Mouse (Mus musculus) midbrain, embryonic 12.5 days (tissue): Measurements from ENCODE around the gene Prcp. TPM values are rescaled to one million over a fixed set of nuclear protein-coding genes. Genes with fewer than 3 reads are reported as not detected.

Experiments
- ATAC-seq: fragments of 200-750 bp; cut with Nextera tagmentation; 2 replicates; pipeline ENCODE4 v1.8.0; 2017; ENCODE audit warnings: low read depth, moderate TSS enrichment, moderate library complexity; ENCODE audit not compliant: low FRiP score
- H3K27ac ChIP-seq: fragments of 300-500 bp; sonication (generic); replicated peaks from 2 replicates; pipeline ENCODE4 v1.5.1; 2016; ENCODE audit warnings: mild to moderate bottlenecking
- H3K27me3 ChIP-seq: fragments of 300-500 bp; sonication (generic); 2 replicates; pipeline ENCODE4 v1.6.1; 2016; ENCODE audit warnings: mild to moderate bottlenecking
- H3K36me3 ChIP-seq: fragments of 300-500 bp; sonication (generic); 2 replicates; pipeline ENCODE4 v1.6.1; 2016
- H3K4me1 ChIP-seq: fragments of 300-500 bp; sonication (generic); 2 replicates; pipeline ENCODE4 v1.6.1; 2016
- H3K4me2 ChIP-seq: fragments of 300-500 bp; sonication (generic); replicated peaks from 2 replicates; pipeline ENCODE4 v1.6.1; 2016; ENCODE audit warnings: mild to moderate bottlenecking, moderate library complexity
- H3K4me3 ChIP-seq: fragments of 300-500 bp; sonication (generic); 2 replicates; pipeline ENCODE4 v1.5.1; 2016; ENCODE audit warnings: mild to moderate bottlenecking
- H3K9ac ChIP-seq: fragments of 300-500 bp; sonication (generic); replicated peaks from 2 replicates; pipeline ENCODE4 v1.6.1; 2016; ENCODE audit warnings: mild to moderate bottlenecking, moderate library complexity
- H3K9me3 ChIP-seq: fragments of 300-500 bp; sonication (generic); 2 replicates; pipeline ENCODE4 v1.6.1; 2016; ENCODE audit warnings: mild to moderate bottlenecking
- WGBS: fragments of 180-500 bp; shearing (Covaris S2); methylation state at CpG from one replicate; pipeline ENCODE4 v1.1.7; 2016; 5-methylcytosine and 5-hydroxymethylcytosine counted together
- polyA plus RNA-seq: library from polyadenylated mRNA; unstranded; fragments of >200 nt; fragmentation: Nextera tagmentation; extraction: Ambion mirVana; gene quantifications from 2 replicates; pipeline ENCODE4 v1.2.1, GENCODE M21; 2016

Gene Prcp
- polyA plus RNA-seq, 1 experiment from 2014 or later, result 20.7 TPM

GRCm38 (mm10) chr7:92874761-92875408 lies 615 bp downstream of the Prcp start:
- no peaks in the 10 kb centered on the region for H3K36me3 ChIP-seq
- peak; percentile 90 for ATAC-seq
- H3K27ac ChIP-seq, result peak overlapping the region; percentile 96
- H3K9ac ChIP-seq, result peak overlapping the region; percentile 75
- H3K4me3 ChIP-seq, result peak overlapping the region; percentile 58
- no peaks in the 10 kb centered on the region for H3K9me3 ChIP-seq
- H3K4me1 ChIP-seq, result peaks cover 16% of the 10 kb centered on the region
- 1% methylated on average over 29 of the region's 29 CpGs for WGBS
- H3K4me2 ChIP-seq, result peak overlapping the region; percentile 70
- H3K27me3 ChIP-seq, result no peaks in the 10 kb centered on the region

GRCm38 (mm10) chr7:92876066-92876465 lies 1.8 kb downstream of the Prcp start:
- peaks cover 16% of the 10 kb centered on the region for H3K4me1 ChIP-seq
- no peaks in the 10 kb centered on the region for H3K27me3 ChIP-seq
- no peak overlapping the region for H3K27ac ChIP-seq
- H3K4me3 ChIP-seq, result peak overlapping the region; percentile 58
- ATAC-seq, result no peak
- H3K4me2 ChIP-seq, result peak overlapping the region; percentile 70
- no peaks in the 10 kb centered on the region for H3K36me3 ChIP-seq
- 47% methylated on average over 3 of the region's 3 CpGs for WGBS
- no peak overlapping the region for H3K9ac ChIP-seq
- no peaks in the 10 kb centered on the region for H3K9me3 ChIP-seq

- no peaks in the 10 kb centered on the region for H3K36me3 ChIP-seq
- H3K9me3 ChIP-seq, result no peaks in the 10 kb centered on the region
- peak overlapping the region; percentile 11; the same call in 1 of the 2 replicates for H3K9ac ChIP-seq
- no peak for ATAC-seq
- H3K27ac ChIP-seq, result no peak overlapping the region
- peak overlapping the region; percentile 21 for H3K4me2 ChIP-seq
- H3K27me3 ChIP-seq, result no peaks in the 10 kb centered on the region
- H3K4me3 ChIP-seq, result peak overlapping the region; percentile 13; the same call in 1 of the 2 replicates
- WGBS, result 55% methylated on average over 7 of the region's 7 CpGs
- H3K4me1 ChIP-seq, result peaks cover 16% of the 10 kb centered on the region
These were observed 2.3 kb downstream of the Prcp start for GRCm38 (mm10) chr7:92876538-92876937.

DNA sequence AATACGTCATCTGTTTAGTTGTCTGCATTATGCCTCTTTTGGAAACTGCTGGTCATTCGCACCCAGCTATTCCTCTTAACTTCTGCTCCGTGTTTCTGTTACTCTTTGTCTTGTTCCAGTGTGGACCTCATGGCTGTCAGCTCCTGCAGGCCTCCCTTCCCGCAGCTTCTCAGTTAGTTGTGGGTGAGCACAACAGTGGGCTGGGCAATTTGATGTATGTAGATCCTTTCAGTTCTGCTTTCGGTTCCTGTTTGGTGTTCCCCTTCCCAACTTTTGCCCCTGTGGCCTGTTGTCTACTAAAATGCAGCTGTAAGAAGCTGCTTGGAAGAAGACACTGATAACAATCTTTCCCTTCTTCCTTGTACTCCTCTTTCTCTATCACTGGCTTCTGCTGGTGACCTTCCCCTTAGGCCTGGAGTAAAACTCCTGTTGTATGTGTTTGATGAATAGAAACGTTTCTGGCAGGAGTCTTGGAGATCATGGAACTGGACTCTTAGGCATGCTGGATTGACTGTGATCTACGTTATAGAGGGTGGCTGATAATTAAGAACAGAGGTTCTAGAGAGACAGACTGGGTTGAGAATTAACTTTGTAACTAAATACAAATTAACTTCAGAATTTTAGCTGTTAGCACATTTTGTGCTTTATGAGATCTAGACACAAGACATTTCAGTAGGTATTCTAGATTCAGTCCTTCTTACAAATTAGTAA lies 4.5 kb downstream of the Prcp start:
- H3K4me2 ChIP-seq, result no peak overlapping the region
- H3K4me3 ChIP-seq, result no peak overlapping the region
- H3K27me3 ChIP-seq, result no peaks in the 10 kb centered on the region
- H3K4me1 ChIP-seq, result peaks cover 9% of the 10 kb centered on the region
- no peak overlapping the region for H3K9ac ChIP-seq
- H3K27ac ChIP-seq, result no peak overlapping the region
- no peaks in the 10 kb centered on the region for H3K9me3 ChIP-seq
- WGBS, result 87% methylated on average over 7 of the region's 7 CpGs
- H3K36me3 ChIP-seq, result no peaks in the 10 kb centered on the region
- ATAC-seq, result no peak

DNA sequence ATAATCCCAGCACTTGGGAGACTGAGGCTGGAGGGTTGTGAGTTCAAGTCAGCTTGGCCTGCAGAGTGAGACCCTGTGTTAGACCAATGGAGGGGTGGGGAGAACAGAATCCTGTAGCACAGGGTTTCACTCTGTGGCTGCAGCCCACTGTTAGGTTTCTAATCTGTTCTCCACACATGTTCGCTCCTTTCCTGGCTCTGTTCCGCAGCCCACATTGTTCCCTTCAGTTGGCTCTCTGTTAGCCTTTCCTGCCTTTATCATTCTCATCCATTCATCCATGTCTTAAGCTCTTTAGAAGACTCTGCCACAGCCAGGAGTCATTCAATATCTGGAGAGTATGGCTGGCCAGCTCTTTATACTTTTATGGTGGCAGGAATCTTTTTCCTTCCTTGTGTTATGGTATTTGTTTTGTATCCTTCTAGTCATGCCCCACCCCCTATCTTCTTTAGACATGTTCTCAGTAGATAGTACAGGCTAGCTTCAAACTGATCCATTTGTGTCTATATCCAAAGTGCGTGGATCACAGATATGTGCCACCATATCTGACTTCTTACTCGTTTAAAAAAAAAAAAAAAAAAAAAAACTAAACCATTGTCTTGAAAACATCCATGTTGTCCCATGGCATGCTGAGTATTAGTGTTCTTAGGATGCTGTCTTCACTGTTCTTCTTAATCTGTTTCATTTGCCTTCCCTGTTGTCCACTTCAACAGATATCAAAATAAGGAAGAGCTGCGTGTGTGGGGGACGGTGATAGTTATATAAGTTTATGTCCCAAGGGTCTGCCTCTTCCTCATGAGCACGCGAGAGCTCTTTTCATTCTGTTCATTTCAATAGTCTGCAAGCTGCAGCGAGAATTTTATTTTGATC lies 9.8 kb downstream of the Prcp start:
- H3K4me1 ChIP-seq, result no peaks in the 10 kb centered on the region
- no peak overlapping the region for H3K27ac ChIP-seq
- no peak overlapping the region for H3K4me2 ChIP-seq
- H3K4me3 ChIP-seq, result no peak overlapping the region
- H3K36me3 ChIP-seq, result no peaks in the 10 kb centered on the region
- no peak overlapping the region for H3K9ac ChIP-seq
- WGBS, result 84% methylated on average over 9 of the region's 9 CpGs
- H3K9me3 ChIP-seq, result no peaks in the 10 kb centered on the region
- no peaks in the 10 kb centered on the region for H3K27me3 ChIP-seq
- no peak for ATAC-seq

DNA sequence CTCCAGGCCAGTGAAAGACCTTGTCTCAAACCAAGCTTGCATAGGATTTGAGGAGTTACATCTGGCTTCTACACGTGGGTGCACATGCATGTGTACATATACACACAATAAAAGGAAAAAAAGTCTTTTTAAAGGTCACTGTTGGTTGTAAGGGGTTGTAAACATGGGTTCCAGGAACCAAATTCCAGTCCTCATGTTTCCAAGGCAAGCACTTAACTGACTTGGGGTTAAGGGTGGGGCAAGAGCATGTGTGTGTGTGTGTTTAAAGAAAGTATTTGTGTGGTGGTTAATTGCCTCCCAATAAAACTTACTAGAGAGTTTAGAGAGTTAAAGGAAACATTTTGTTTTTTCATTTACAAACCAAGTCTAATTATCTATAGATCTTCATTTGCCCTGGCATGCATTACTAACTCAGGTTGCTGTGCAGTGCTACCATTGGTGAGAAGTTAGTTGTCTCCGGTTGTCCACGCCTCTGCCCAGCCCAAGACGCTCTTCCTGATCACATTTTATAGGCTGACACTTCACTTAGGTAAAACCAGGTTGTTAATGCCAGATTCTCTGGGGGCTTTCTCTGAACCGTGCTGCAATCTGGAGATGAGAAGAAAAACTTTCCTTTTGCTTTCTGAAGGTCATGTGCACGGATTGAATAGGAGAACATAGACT lies 10.9 kb downstream of the Prcp start:
- H3K9me3 ChIP-seq, result no peaks in the 10 kb centered on the region
- no peaks in the 10 kb centered on the region for H3K27me3 ChIP-seq
- no peak overlapping the region for H3K4me2 ChIP-seq
- ATAC-seq, result no peak
- H3K36me3 ChIP-seq, result no peaks in the 10 kb centered on the region
- 89% methylated on average over 6 of the region's 6 CpGs for WGBS
- H3K9ac ChIP-seq, result no peak overlapping the region
- H3K4me3 ChIP-seq, result no peak overlapping the region
- no peaks in the 10 kb centered on the region for H3K4me1 ChIP-seq
- H3K27ac ChIP-seq, result no peak overlapping the region

- no peak overlapping the region for H3K4me3 ChIP-seq
- no peaks in the 10 kb centered on the region for H3K27me3 ChIP-seq
- no peaks in the 10 kb centered on the region for H3K9me3 ChIP-seq
- ATAC-seq, result no peak
- H3K36me3 ChIP-seq, result no peaks in the 10 kb centered on the region
- 90% methylated on average over 7 of the region's 7 CpGs for WGBS
- no peak overlapping the region for H3K27ac ChIP-seq
- H3K9ac ChIP-seq, result no peak overlapping the region
- no peaks in the 10 kb centered on the region; the same call in 1 of the 2 replicates for H3K4me1 ChIP-seq
- no peak overlapping the region for H3K4me2 ChIP-seq
These were observed 12.5 kb downstream of the Prcp start for GRCm38 (mm10) chr7:92886801-92887200.

DNA sequence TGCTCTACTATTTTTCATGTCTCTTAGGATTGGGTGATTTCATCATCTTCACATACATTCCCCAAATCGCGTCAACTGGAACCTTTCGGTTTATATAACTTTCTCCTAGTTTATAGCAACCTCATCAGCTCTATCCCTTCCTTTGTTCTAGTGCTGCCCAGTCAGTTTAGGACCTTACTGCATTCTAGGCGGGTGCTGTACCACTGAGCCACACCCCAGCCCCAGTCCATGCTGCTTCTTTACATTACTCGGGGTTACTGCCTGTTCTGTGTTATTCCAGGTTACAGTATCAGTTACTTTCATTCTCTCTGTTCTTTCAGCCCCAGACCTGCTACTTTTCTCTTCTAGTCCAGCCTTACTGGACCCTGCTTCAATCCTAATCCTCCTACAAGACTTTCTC lies 13.0 kb downstream of the Prcp start:
- no peaks in the 10 kb centered on the region for H3K36me3 ChIP-seq
- H3K4me1 ChIP-seq, result no peaks in the 10 kb centered on the region; the same call in 1 of the 2 replicates
- no peak overlapping the region for H3K4me3 ChIP-seq
- H3K27me3 ChIP-seq, result no peaks in the 10 kb centered on the region
- no peaks in the 10 kb centered on the region for H3K9me3 ChIP-seq
- no peak overlapping the region for H3K27ac ChIP-seq
- H3K4me2 ChIP-seq, result no peak overlapping the region
- WGBS, result 95% methylated on average over 5 of the region's 5 CpGs
- no peak for ATAC-seq
- no peak overlapping the region for H3K9ac ChIP-seq

GRCm38 (mm10) chr7:92890211-92890610 lies 15.9 kb downstream of the Prcp start:
- H3K4me3 ChIP-seq, result no peak overlapping the region
- no peaks in the 10 kb centered on the region for H3K9me3 ChIP-seq
- no peaks in the 10 kb centered on the region; the same call in 1 of the 2 replicates for H3K4me1 ChIP-seq
- H3K27ac ChIP-seq, result no peak overlapping the region
- H3K4me2 ChIP-seq, result no peak overlapping the region
- H3K27me3 ChIP-seq, result no peaks in the 10 kb centered on the region
- WGBS, result 70% methylated on average over 1 of the region's 1 CpGs
- H3K36me3 ChIP-seq, result no peaks in the 10 kb centered on the region
- no peak overlapping the region for H3K9ac ChIP-seq
- ATAC-seq, result no peak

DNA sequence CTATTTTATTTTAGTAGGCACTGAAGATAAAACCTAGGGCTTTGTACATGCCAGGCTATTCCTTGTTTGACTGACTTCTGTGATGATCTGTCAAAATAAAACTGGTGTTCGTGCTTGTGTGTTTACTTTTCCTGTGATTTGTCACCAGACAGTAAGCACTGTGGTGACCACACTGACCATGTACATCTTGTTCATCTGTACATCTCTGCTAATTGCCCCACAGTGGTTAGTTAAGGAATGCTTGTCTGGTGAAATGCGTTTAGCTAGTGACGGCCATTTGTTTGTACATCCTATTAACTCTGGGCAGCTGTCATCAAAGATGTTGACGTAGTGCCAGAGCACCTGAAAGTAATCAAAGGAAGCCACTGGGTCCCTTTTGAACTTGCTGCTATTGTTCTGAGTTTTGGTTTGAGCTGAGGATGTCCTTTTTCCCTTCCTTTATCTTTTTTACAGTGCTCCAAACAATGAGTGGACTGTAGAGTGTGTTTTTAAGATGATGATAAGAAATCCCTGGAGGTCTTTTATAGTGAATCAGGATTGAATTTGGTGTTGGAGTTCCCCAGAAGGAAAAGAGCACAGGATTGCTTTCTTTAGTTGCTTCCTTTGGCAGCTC lies 16.5 kb downstream of the Prcp start:
- Histone ChIP-seq H3K36me3 (no peaks in the 10 kb centered on the region), H3K27ac (no peak overlapping the region), H3K4me2 (no peak overlapping the region), H3K9ac (no peak overlapping the region), H3K27me3 (no peaks in the 10 kb centered on the region), H3K4me1 (no peaks in the 10 kb centered on the region; the same call in 1 of the 2 replicates), H3K4me3 (no peak overlapping the region), H3K9me3 (no peaks in the 10 kb centered on the region)
- ATAC-seq, result no peak
- WGBS, result 48% methylated on average over 4 of the region's 4 CpGs

DNA sequence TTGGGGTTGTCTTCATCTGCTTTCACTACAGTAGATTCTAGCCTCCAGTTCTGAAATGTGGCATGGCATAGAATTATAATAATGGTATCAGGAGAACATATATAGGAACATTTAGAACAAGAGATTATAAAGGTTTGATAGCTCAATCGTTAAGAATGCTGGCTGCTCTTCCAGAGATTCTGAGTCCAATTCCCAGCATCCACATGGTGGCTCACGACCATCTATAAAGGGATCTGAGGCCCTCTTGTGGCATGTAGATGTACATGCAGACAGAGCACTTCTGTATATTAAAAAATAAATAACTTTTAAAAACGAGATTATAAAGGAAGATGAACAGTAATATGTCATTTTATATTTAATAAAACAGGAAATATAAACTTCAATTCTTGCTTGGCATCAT lies 19.2 kb downstream of the Prcp start:
- Histone ChIP-seq H3K27me3 (no peaks in the 10 kb centered on the region), H3K27ac (no peak overlapping the region), H3K9ac (no peak overlapping the region), H3K36me3 (no peaks in the 10 kb centered on the region), H3K4me1 (no peaks in the 10 kb centered on the region; the same call in 1 of the 2 replicates), H3K4me2 (no peak overlapping the region), H3K9me3 (no peaks in the 10 kb centered on the region), H3K4me3 (no peak overlapping the region)
- no peak for ATAC-seq
- 42% methylated on average over 3 of the region's 3 CpGs for WGBS
